Mouse (Mus musculus) hindbrain, embryonic 14.5 days (tissue): ENCODE results near the gene Cdrt4. TPM values are rescaled to one million over a fixed set of nuclear protein-coding genes. Genes with fewer than 3 reads are reported as not detected.

Experiments
- ATAC-seq: fragments of 200-750 bp; cut with Nextera tagmentation; 2 replicates; pipeline ENCODE4 v1.8.0; 2017; ENCODE audit warnings: moderate number of reproducible peaks, mild to moderate bottlenecking, moderate TSS enrichment, moderate library complexity; ENCODE audit not compliant: low FRiP score
- DNase-seq: peaks from one replicate; pipeline ENCODE4 v3.0.0-alpha.2; 2015; ENCODE audit warnings: low spot score
- H3K27ac ChIP-seq: fragments of 300-500 bp; sonication (generic); 2 replicates; pipeline ENCODE4 v1.5.1; 2014; ENCODE audit warnings: mild to moderate bottlenecking, moderate library complexity
- H3K27me3 ChIP-seq: fragments of 300-500 bp; sonication (generic); 2 replicates; pipeline ENCODE4 v1.6.1; 2014; ENCODE audit warnings: mild to moderate bottlenecking, low read length, mixed read lengths; ENCODE audit not compliant: control insufficient read depth, insufficient read depth
- H3K36me3 ChIP-seq: fragments of 300-500 bp; sonication (generic); replicated peaks from 2 replicates; pipeline ENCODE4 v1.6.1; 2014; ENCODE audit not compliant: control insufficient read depth, insufficient read depth
- H3K4me1 ChIP-seq: fragments of 300-500 bp; sonication (generic); replicated peaks from 2 replicates; pipeline ENCODE4 v1.6.1; 2014; ENCODE audit warnings: antibody characterized with exemption, low read length, mixed read lengths; ENCODE audit not compliant: control insufficient read depth, insufficient read depth
- H3K4me2 ChIP-seq: fragments of 300-500 bp; sonication (generic); replicated peaks from 2 replicates; pipeline ENCODE4 v1.6.1; 2014; ENCODE audit warnings: mild to moderate bottlenecking, moderate library complexity
- H3K4me3 ChIP-seq: fragments of 300-500 bp; sonication (generic); replicated peaks from 2 replicates; pipeline ENCODE4 v1.5.1; 2014; ENCODE audit warnings: mild to moderate bottlenecking, low read length
- H3K9ac ChIP-seq: fragments of 300-500 bp; sonication (generic); 2 replicates; pipeline ENCODE4 v1.6.1; 2014
- H3K9me3 ChIP-seq: fragments of 300-500 bp; sonication (generic); 2 replicates; pipeline ENCODE4 v1.6.1; 2016; ENCODE audit warnings: low read length; ENCODE audit not compliant: control insufficient read depth
- WGBS: fragments of 180-500 bp; shearing (Covaris S2); extraction: QIAGEN DNeasy Blood & Tissue Kit; methylation state at CpG from one replicate; pipeline ENCODE4 v1.1.7; 2014; 5-methylcytosine and 5-hydroxymethylcytosine counted together
- polyA plus RNA-seq: library from polyadenylated mRNA; unstranded; fragments of >200 nt; fragmentation: Nextera tagmentation; extraction: Ambion mirVana; gene quantifications from 2 replicates; pipeline ENCODE4 v1.2.1, GENCODE M21; 2014

Gene Cdrt4
- polyA plus RNA-seq, 1 experiment from 2014 or later: not detected

- Histone ChIP-seq H3K36me3 (no peaks in the 10 kb centered on the region), H3K4me1 (peaks cover 10% of the 10 kb centered on the region), H3K9ac (no peak overlapping the region), H3K4me3 (no peak overlapping the region), H3K4me2 (no peak overlapping the region), H3K27ac (no peak overlapping the region), H3K9me3 (no peaks in the 10 kb centered on the region), H3K27me3 (no peaks in the 10 kb centered on the region)
- DNase-seq (no peak), ATAC-seq (no peak)
Measured at GRCm38 (mm10) chr11:63020633-63021032, 69.6 kb downstream of the Cdrt4 start.

GRCm38 (mm10) chr11:63021141-63021806, 70.3 kb downstream of the Cdrt4 start:
- Histone ChIP-seq H3K27me3 (no peaks in the 10 kb centered on the region), H3K9me3 (no peaks in the 10 kb centered on the region), H3K27ac (no peak overlapping the region), H3K9ac (no peak overlapping the region), H3K36me3 (no peaks in the 10 kb centered on the region), H3K4me1 (peaks cover 10% of the 10 kb centered on the region), H3K4me3 (no peak overlapping the region), H3K4me2 (no peak overlapping the region)
- DNase-seq (no peak), ATAC-seq (no peak)
- 82% methylated on average over 5 of the region's 5 CpGs for WGBS

GRCm38 (mm10) chr11:63023461-63023860, 72.5 kb downstream of the Cdrt4 start:
- H3K36me3 ChIP-seq: no peaks in the 10 kb centered on the region
- WGBS: 83% methylated on average over 5 of the region's 5 CpGs

GRCm38 (mm10) chr11:63024136-63024535, 73.1 kb downstream of the Cdrt4 start:
- Histone ChIP-seq H3K4me3 (no peak overlapping the region), H3K9me3 (no peaks in the 10 kb centered on the region), H3K36me3 (no peaks in the 10 kb centered on the region), H3K4me2 (no peak overlapping the region), H3K27me3 (no peaks in the 10 kb centered on the region), H3K9ac (no peak overlapping the region), H3K4me1 (no peaks in the 10 kb centered on the region; the same call in 1 of the 2 replicates), H3K27ac (no peak overlapping the region)
- DNase-seq (no peak), ATAC-seq (no peak)
- 83% methylated on average over 2 of the region's 2 CpGs for WGBS

More at GRCm38 (mm10) chr11:63023461-63023860, 72.5 kb downstream of the Cdrt4 start:
- ATAC-seq (no peak), DNase-seq (no peak)
- Histone ChIP-seq H3K27me3 (no peaks in the 10 kb centered on the region), H3K27ac (no peak overlapping the region), H3K9me3 (no peaks in the 10 kb centered on the region), H3K4me1 (peaks cover 2% of the 10 kb centered on the region), H3K4me2 (no peak overlapping the region), H3K4me3 (no peak overlapping the region), H3K9ac (no peak overlapping the region)

- Histone ChIP-seq H3K4me2 (no peak overlapping the region), H3K27ac (no peak overlapping the region), H3K27me3 (no peaks in the 10 kb centered on the region), H3K4me1 (no peaks in the 10 kb centered on the region; the same call in 1 of the 2 replicates), H3K36me3 (no peaks in the 10 kb centered on the region), H3K4me3 (no peak overlapping the region), H3K9ac (no peak overlapping the region), H3K9me3 (no peaks in the 10 kb centered on the region)
- no peak for ATAC-seq
- no peak for DNase-seq
- WGBS: 91% methylated on average over 6 of the region's 6 CpGs
Measured at GRCm38 (mm10) chr11:63025476-63025875, 74.5 kb downstream of the Cdrt4 start.

GRCm38 (mm10) chr11:63026651-63027141, 75.7 kb downstream of the Cdrt4 start:
- Histone ChIP-seq H3K9me3 (no peaks in the 10 kb centered on the region), H3K4me1 (no peaks in the 10 kb centered on the region; the same call in 1 of the 2 replicates), H3K27me3 (no peaks in the 10 kb centered on the region), H3K27ac (no peak overlapping the region), H3K4me3 (no peak overlapping the region), H3K4me2 (no peak overlapping the region), H3K9ac (no peak overlapping the region), H3K36me3 (no peaks in the 10 kb centered on the region)
- ATAC-seq (no peak), DNase-seq (no peak)
- 89% methylated on average over 9 of the region's 9 CpGs for WGBS

- DNase-seq: no peak
- no peaks in the 10 kb centered on the region for H3K27me3 ChIP-seq
- no peak overlapping the region for H3K4me2 ChIP-seq
- no peak overlapping the region for H3K9ac ChIP-seq
- no peaks in the 10 kb centered on the region for H3K36me3 ChIP-seq
- H3K9me3 ChIP-seq: peaks cover 4% of the 10 kb centered on the region; the same call in 1 of the 2 replicates
- H3K4me1 ChIP-seq: no peaks in the 10 kb centered on the region; the same call in 1 of the 2 replicates
- no peak overlapping the region for H3K27ac ChIP-seq
- H3K4me3 ChIP-seq: no peak overlapping the region
- ATAC-seq: no peak
- 92% methylated on average over 3 of the region's 3 CpGs for WGBS
Measured at GRCm38 (mm10) chr11:63028131-63028530, 77.1 kb downstream of the Cdrt4 start.

- Histone ChIP-seq H3K9me3 (peaks cover 5% of the 10 kb centered on the region; the same call in 1 of the 2 replicates), H3K4me3 (no peak overlapping the region), H3K9ac (no peak overlapping the region), H3K4me1 (no peaks in the 10 kb centered on the region), H3K27ac (no peak overlapping the region), H3K4me2 (no peak overlapping the region), H3K27me3 (no peaks in the 10 kb centered on the region), H3K36me3 (no peaks in the 10 kb centered on the region)
- ATAC-seq: no peak
- WGBS: 50% methylated on average over 4 of the region's 4 CpGs
- DNase-seq: no peak
Measured at GRCm38 (mm10) chr11:63029148-63029714, 78.2 kb downstream of the Cdrt4 start.

- WGBS: 94% methylated on average over 6 of the region's 6 CpGs
- ATAC-seq: no peak
- H3K36me3 ChIP-seq: no peaks in the 10 kb centered on the region
Measured at GRCm38 (mm10) chr11:63029721-63030120, 78.7 kb downstream of the Cdrt4 start.

More at GRCm38 (mm10) chr11:63029721-63030120, 78.7 kb downstream of the Cdrt4 start:
- Histone ChIP-seq H3K9me3 (peaks cover 5% of the 10 kb centered on the region; the same call in 1 of the 2 replicates), H3K27ac (no peak overlapping the region), H3K4me2 (no peak overlapping the region), H3K27me3 (no peaks in the 10 kb centered on the region), H3K4me1 (no peaks in the 10 kb centered on the region), H3K9ac (no peak overlapping the region), H3K4me3 (no peak overlapping the region)
- no peak for DNase-seq
